Mouse (Mus musculus): ENCODE measurements around the gene Kcnk13. TPM values are rescaled to one million over a fixed set of nuclear protein-coding genes. Genes with fewer than 3 reads are reported as not detected.

The Kcnk13 gene
- polyA plus RNA-seq, 1 experiment, result 0.41 TPM

DNA sequence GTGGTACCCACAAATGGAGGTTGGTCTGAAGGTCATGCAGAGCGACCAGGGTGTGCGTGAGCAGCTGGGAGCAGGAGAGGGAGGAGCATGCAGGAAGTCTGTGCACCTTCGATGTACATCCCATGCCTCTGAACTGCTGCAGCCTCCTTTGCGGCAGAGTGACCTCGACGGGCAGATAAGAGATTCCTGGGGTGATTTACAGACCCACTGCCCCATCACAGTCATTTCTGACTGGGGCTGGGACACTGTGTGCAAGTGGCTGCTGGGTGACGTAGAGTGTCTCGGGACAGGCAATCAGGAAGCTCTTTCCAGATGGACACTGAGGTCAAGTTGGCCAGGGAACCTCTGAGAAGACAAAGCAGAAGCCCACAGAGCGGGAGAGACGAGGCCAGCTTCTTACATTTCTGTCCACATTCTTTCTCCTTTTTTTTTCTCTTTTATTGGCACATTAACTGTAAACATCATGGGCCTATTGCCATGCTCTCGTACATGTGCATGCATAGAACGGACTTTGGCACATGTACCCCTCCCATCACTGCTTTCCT lies 59.6 kb downstream of the Kcnk13 start:
- TF ChIP-seq POLR2A (IDR thresholded peaks at IDR 0.05; ENCODE audit: borderline replicate concordance, extremely low read depth, insufficient read depth, insufficient read length, poor library complexity, severe bottlenecking) (no peak), CTCF (IDR thresholded peaks at IDR 0.05; ENCODE audit: borderline replicate concordance, extremely low read depth, insufficient read depth, insufficient read length) (no peak)
- no peak for DNase-seq (ENCODE audit: low read depth)

DNA sequence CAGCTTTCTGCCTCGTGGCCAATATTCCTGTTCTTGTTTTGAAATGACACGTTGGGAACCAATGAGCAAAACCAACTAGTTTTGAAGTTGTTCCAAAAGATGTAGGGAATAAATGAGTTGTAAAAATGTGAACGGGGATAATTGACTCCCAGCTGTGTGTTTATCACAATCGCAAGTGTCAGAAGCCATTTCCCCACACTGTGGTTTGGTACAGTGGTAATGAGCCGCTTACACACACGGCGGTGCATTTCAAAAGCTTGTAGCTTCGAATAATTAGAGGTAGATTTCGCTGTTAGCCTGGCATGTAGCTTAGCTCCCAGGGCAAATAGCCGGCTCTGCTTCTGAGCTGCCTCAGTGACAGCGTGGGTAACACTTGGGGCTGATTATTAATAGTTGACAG lies 61.4 kb downstream of the Kcnk13 start:
- DNase-seq (ENCODE audit: low read depth), result peak; percentile 84
- TF ChIP-seq POLR2A (IDR thresholded peaks at IDR 0.05; ENCODE audit: borderline replicate concordance, extremely low read depth, insufficient read depth, insufficient read length, poor library complexity, severe bottlenecking) (no peak), CTCF (IDR thresholded peaks at IDR 0.05; ENCODE audit: borderline replicate concordance, extremely low read depth, insufficient read depth, insufficient read length) (no peak)

DNA sequence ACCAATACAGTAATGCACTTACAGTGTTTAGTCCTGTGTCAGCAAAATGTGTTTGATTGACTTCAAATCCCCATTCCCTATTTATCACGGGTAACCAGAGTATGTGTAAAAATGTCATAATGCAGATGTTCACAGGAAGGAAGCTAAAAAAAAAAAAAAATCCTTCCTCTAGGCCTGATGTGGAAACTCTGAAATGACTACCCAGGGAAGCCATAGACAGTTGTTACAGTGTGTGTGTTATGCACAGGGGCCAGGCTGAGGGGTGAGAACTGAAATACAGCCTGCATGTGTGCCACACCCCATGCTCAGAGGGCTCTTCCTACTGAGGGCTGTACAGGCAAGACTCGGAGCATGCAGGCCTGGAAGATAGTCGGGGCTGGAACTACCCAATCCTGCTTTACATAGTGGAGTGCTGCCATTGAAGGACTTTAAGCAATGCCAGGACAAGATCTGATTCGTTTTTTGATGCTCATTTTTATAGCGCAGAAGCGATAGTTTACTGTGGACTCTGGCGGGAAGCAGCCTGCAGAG lies 62.5 kb downstream of the Kcnk13 start:
- TF ChIP-seq CTCF (IDR thresholded peaks at IDR 0.05; ENCODE audit: borderline replicate concordance, extremely low read depth, insufficient read depth, insufficient read length) (no peak), POLR2A (IDR thresholded peaks at IDR 0.05; ENCODE audit: borderline replicate concordance, extremely low read depth, insufficient read depth, insufficient read length, poor library complexity, severe bottlenecking) (no peak)
- no peak for DNase-seq (ENCODE audit: low read depth)

DNA sequence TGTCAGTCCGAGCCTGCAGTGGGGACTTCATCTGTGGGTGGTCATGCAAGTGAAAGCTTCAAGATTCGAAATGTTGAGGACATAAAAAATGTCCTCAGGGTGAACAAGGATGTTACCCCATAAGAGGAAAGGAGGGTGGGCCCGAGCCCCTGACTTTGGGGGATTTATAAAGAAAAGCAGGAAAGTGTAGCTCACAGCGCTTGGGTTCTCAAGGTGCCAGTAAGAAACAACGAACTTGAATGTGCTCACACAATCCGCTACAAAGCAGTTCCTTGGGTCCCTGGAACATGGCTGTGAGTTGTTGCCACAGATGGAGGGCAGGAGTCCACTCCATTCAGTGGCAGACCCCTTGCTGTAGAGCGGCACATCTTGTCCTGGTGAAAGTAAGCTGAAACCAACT lies 63.0 kb downstream of the Kcnk13 start:
- TF ChIP-seq POLR2A (IDR thresholded peaks at IDR 0.05; ENCODE audit: borderline replicate concordance, extremely low read depth, insufficient read depth, insufficient read length, poor library complexity, severe bottlenecking) (no peak), CTCF (IDR thresholded peaks at IDR 0.05; ENCODE audit: borderline replicate concordance, extremely low read depth, insufficient read depth, insufficient read length) (no peak)
- no peak for DNase-seq (ENCODE audit: low read depth)

GRCm38 (mm10) chr12:100031681-100032080 lies 67.4 kb downstream of the Kcnk13 start:
- no peak for TF ChIP-seq CTCF (IDR thresholded peaks at IDR 0.05; ENCODE audit: borderline replicate concordance, extremely low read depth, insufficient read depth, insufficient read length)
- TF ChIP-seq POLR2A (IDR thresholded peaks at IDR 0.05; ENCODE audit: borderline replicate concordance, extremely low read depth, insufficient read depth, insufficient read length, poor library complexity, severe bottlenecking), result no peak
- DNase-seq (ENCODE audit: low read depth), result no peak

GRCm38 (mm10) chr12:100032521-100032920 lies 68.2 kb downstream of the Kcnk13 start:
- DNase-seq (ENCODE audit: low read depth), result no peak
- TF ChIP-seq CTCF (IDR thresholded peaks at IDR 0.05; ENCODE audit: borderline replicate concordance, extremely low read depth, insufficient read depth, insufficient read length) (no peak), POLR2A (IDR thresholded peaks at IDR 0.05; ENCODE audit: borderline replicate concordance, extremely low read depth, insufficient read depth, insufficient read length, poor library complexity, severe bottlenecking) (no peak)

DNA sequence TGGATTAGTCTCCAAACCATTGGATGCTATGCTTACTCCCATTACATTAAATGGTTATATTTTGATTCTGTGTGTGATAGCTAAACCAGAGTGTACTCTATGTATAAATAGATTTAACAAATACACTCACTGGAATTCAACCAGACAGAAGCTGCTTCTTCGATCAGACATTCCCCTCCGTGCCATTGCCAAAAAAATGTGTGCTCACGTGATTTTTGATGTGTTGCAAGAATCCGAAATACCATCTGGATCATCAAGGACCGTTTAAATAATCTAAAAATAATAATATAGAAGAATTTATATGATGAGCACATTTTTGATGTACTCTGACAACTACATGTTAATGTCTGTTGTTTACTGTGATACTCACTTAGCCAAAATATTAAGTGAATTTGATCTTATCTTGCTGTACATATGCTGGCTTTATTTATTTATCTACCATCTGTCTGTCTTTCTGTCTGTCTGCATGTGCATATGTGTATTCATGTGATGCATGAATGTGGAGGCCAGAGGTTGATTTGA lies 74.5 kb downstream of the Kcnk13 start:
- peak; percentile 63 for DNase-seq (ENCODE audit: low read depth)
- TF ChIP-seq CTCF (IDR thresholded peaks at IDR 0.05; ENCODE audit: borderline replicate concordance, extremely low read depth, insufficient read depth, insufficient read length) (no peak), POLR2A (IDR thresholded peaks at IDR 0.05; ENCODE audit: borderline replicate concordance, extremely low read depth, insufficient read depth, insufficient read length, poor library complexity, severe bottlenecking) (no peak)

DNA sequence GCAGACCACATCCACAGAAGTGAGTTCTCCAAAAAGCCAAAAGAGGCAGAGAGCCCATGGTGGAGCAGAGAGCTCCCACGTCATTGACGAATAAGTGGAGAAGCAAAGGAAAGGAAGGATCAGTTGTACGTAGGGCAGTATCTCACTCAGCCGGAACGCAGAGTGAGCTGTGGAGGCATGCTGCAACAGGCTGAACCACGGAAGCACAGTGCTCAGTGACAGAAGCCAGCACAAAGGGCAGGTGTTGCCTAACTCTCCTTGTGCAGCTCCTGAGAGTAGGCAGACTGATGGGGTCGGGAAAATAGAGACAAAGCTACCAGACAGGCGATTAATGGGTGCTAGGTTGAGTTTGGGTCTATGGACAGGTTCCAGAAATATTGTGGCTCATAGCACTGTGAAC lies 77.8 kb downstream of the Kcnk13 start:
- no peak for DNase-seq (ENCODE audit: low read depth)
- TF ChIP-seq CTCF (IDR thresholded peaks at IDR 0.05; ENCODE audit: borderline replicate concordance, extremely low read depth, insufficient read depth, insufficient read length) (no peak), POLR2A (IDR thresholded peaks at IDR 0.05; ENCODE audit: borderline replicate concordance, extremely low read depth, insufficient read depth, insufficient read length, poor library complexity, severe bottlenecking) (no peak)

DNA sequence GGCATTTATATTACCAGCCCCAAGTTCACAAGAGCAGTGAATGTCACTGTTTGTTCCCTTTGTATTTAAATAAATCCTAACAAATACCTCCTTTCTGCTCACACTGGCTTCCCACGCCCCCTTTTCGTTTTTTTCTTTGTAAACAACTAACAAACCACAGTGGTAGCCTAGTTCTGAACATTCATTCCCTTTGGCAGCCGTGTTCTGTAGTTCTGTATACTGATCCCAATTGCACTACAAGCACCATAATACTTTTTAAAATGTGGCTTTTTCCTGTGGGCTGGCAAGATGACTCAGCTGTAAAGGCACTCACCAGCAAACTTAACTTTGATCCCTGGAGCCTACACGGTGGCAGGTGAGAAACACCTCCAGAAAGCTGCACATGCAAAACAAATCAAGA lies 80.4 kb downstream of the Kcnk13 start:
- DNase-seq (ENCODE audit: low read depth), result no peak
- no peak for TF ChIP-seq CTCF (IDR thresholded peaks at IDR 0.05; ENCODE audit: borderline replicate concordance, extremely low read depth, insufficient read depth, insufficient read length)
- no peak for TF ChIP-seq POLR2A (IDR thresholded peaks at IDR 0.05; ENCODE audit: borderline replicate concordance, extremely low read depth, insufficient read depth, insufficient read length, poor library complexity, severe bottlenecking)

DNA sequence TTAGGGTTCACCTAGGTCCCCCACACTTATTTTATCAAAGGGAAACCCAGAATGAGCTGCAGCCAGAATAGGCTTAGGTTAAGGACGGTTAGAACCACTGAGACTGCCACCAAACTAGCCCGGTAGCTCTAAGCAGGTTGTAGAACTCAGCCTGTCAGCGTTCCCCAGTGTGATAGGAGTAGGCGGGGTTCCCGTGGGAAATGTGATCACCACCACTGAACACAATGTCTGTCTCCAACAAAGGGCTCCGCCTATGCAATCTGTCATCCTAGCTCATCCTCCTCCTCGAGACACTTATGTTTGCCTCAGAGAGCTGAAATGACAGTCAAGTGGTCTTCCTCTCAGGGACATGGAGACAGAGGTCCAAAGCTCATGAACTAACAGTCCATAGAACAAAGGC lies 86.3 kb downstream of the Kcnk13 start:
- DNase-seq (ENCODE audit: low read depth), result no peak
- no peak for TF ChIP-seq POLR2A (IDR thresholded peaks at IDR 0.05; ENCODE audit: borderline replicate concordance, extremely low read depth, insufficient read depth, insufficient read length, poor library complexity, severe bottlenecking)

- no peak for DNase-seq (ENCODE audit: low read depth)
- TF ChIP-seq POLR2A (IDR thresholded peaks at IDR 0.05; ENCODE audit: borderline replicate concordance, extremely low read depth, insufficient read depth, insufficient read length, poor library complexity, severe bottlenecking) (no peak), CTCF (IDR thresholded peaks at IDR 0.05; ENCODE audit: borderline replicate concordance, extremely low read depth, insufficient read depth, insufficient read length) (no peak)
Observed at GRCm38 (mm10) chr12:100053617-100054016, 89.3 kb downstream of the Kcnk13 start.

- TF ChIP-seq CTCF (IDR thresholded peaks at IDR 0.05; ENCODE audit: borderline replicate concordance, extremely low read depth, insufficient read depth, insufficient read length) (no peak), POLR2A (IDR thresholded peaks at IDR 0.05; ENCODE audit: borderline replicate concordance, extremely low read depth, insufficient read depth, insufficient read length, poor library complexity, severe bottlenecking) (no peak)
- no peak for DNase-seq (ENCODE audit: low read depth)
Observed at GRCm38 (mm10) chr12:100061071-100061470, 96.8 kb downstream of the Kcnk13 start.
